Mouse (Mus musculus): ENCODE data around the gene Tet3. TPM values are rescaled to one million over a fixed set of nuclear protein-coding genes. Genes with fewer than 3 reads are reported as not detected.

Tet3 gene
- polyA plus RNA-seq, 1 experiment: 21.1 TPM

- no peak for DNase-seq (ENCODE audit: low read depth in 1 of 2, low spot score in 2 of 2)
- peak overlapping the region; percentile 94; the same call in 1 of the 2 replicates for H3K4me3 ChIP-seq (ENCODE audit: extremely low read depth, insufficient read depth, insufficient read length)
- H3K27me3 ChIP-seq (ENCODE audit: control insufficient read depth, insufficient read depth, low read length): no peaks in the 10 kb centered on the region
- peaks cover 17% of the 10 kb centered on the region for H3K36me3 ChIP-seq (ENCODE audit: control insufficient read depth, insufficient read depth, low read length)
- WGBS: 30% methylated on average over 6 of the region's 6 CpGs
- H3K4me1 ChIP-seq (ENCODE audit: control insufficient read depth, insufficient read depth, insufficient read length): peaks cover 17% of the 10 kb centered on the region
- H3K27ac ChIP-seq (ENCODE audit: insufficient read depth, low read length): no peak overlapping the region
- no peak for TF ChIP-seq POLR2A (IDR thresholded peaks at IDR 0.05; ENCODE audit: low read depth, low read length)
- no peak for TF ChIP-seq CTCF (IDR thresholded peaks at IDR 0.05; ENCODE audit: extremely low read depth, insufficient read depth, insufficient read length, insufficient replicate concordance)
Observed at GRCm38 (mm10) chr6:83326761-83327160, 132.1 kb downstream of the Tet3 start.

GRCm38 (mm10) chr6:83326394-83326736, 132.5 kb downstream of the Tet3 start:
- Histone ChIP-seq H3K27ac (ENCODE audit: insufficient read depth, low read length) (peak overlapping the region; percentile 97), H3K4me3 (ENCODE audit: extremely low read depth, insufficient read depth, insufficient read length) (peak overlapping the region; percentile 94), H3K4me1 (ENCODE audit: control insufficient read depth, insufficient read depth, insufficient read length) (peaks cover 19% of the 10 kb centered on the region), H3K36me3 (ENCODE audit: control insufficient read depth, insufficient read depth, low read length) (peaks cover 14% of the 10 kb centered on the region), H3K27me3 (ENCODE audit: control insufficient read depth, insufficient read depth, low read length) (no peaks in the 10 kb centered on the region)
- TF ChIP-seq POLR2A (IDR thresholded peaks at IDR 0.05; ENCODE audit: low read depth, low read length): no peak
- TF ChIP-seq CTCF (IDR thresholded peaks at IDR 0.05; ENCODE audit: extremely low read depth, insufficient read depth, insufficient read length, insufficient replicate concordance): no peak
- WGBS: under 1% methylated on average over 6 of the region's 6 CpGs
- no peak for DNase-seq (ENCODE audit: low read depth in 1 of 2, low spot score in 2 of 2)

- Histone ChIP-seq H3K27me3 (ENCODE audit: control insufficient read depth, insufficient read depth, low read length) (no peaks in the 10 kb centered on the region), H3K4me3 (ENCODE audit: extremely low read depth, insufficient read depth, insufficient read length) (peak within 1 kb of the TSS; percentile 94), H3K4me1 (ENCODE audit: control insufficient read depth, insufficient read depth, insufficient read length) (peaks cover 23% of the 10 kb centered on the region), H3K27ac (ENCODE audit: insufficient read depth, low read length) (peak within 1 kb of the TSS; percentile 97), H3K36me3 (ENCODE audit: control insufficient read depth, insufficient read depth, low read length) (peaks cover 11% of the 10 kb centered on the region)
- peak; percentile 92 to 94 for DNase-seq (ENCODE audit: low read depth in 1 of 2, low spot score in 2 of 2)
- TF ChIP-seq CTCF (IDR thresholded peaks at IDR 0.05; ENCODE audit: extremely low read depth, insufficient read depth, insufficient read length, insufficient replicate concordance) (no peak), POLR2A (IDR thresholded peaks at IDR 0.05; ENCODE audit: low read depth, low read length) (peak; percentile 93)
- WGBS: under 1% methylated on average over 63 of the region's 65 CpGs
Observed at GRCm38 (mm10) chr6:83325525-83326393, 133.1 kb downstream of the Tet3 start, which contains the start of the genes Mthfd2 and Mob1a. Gene Mthfd2 (minus strand): TSS chr6:83325908. Gene Mob1a (plus strand): TSS chr6:83326016.

GRCm38 (mm10) chr6:83323652-83324419, 135.0 kb downstream of the Tet3 start:
- Histone ChIP-seq H3K27ac (ENCODE audit: insufficient read depth, low read length) (peak overlapping the region; percentile 68), H3K4me3 (ENCODE audit: extremely low read depth, insufficient read depth, insufficient read length) (no peak overlapping the region), H3K4me1 (ENCODE audit: control insufficient read depth, insufficient read depth, insufficient read length) (peaks cover 23% of the 10 kb centered on the region), H3K36me3 (ENCODE audit: control insufficient read depth, insufficient read depth, low read length) (no peaks in the 10 kb centered on the region; the same call in 1 of the 2 replicates), H3K27me3 (ENCODE audit: control insufficient read depth, insufficient read depth, low read length) (no peaks in the 10 kb centered on the region)
- no peak for DNase-seq (ENCODE audit: low read depth in 1 of 2, low spot score in 2 of 2)
- TF ChIP-seq POLR2A (IDR thresholded peaks at IDR 0.05; ENCODE audit: low read depth, low read length) (no peak), CTCF (IDR thresholded peaks at IDR 0.05; ENCODE audit: extremely low read depth, insufficient read depth, insufficient read length, insufficient replicate concordance) (no peak)
- 50% methylated on average over 8 of the region's 8 CpGs for WGBS

GRCm38 (mm10) chr6:83322794-83323193, 136.1 kb downstream of the Tet3 start:
- 61% methylated on average over 2 of the region's 2 CpGs for WGBS
- Histone ChIP-seq H3K4me3 (ENCODE audit: extremely low read depth, insufficient read depth, insufficient read length) (no peak overlapping the region), H3K4me1 (ENCODE audit: control insufficient read depth, insufficient read depth, insufficient read length) (peaks cover 23% of the 10 kb centered on the region), H3K27ac (ENCODE audit: insufficient read depth, low read length) (no peak overlapping the region), H3K27me3 (ENCODE audit: control insufficient read depth, insufficient read depth, low read length) (no peaks in the 10 kb centered on the region), H3K36me3 (ENCODE audit: control insufficient read depth, insufficient read depth, low read length) (no peaks in the 10 kb centered on the region)
- TF ChIP-seq CTCF (IDR thresholded peaks at IDR 0.05; ENCODE audit: extremely low read depth, insufficient read depth, insufficient read length, insufficient replicate concordance): no peak
- no peak for TF ChIP-seq POLR2A (IDR thresholded peaks at IDR 0.05; ENCODE audit: low read depth, low read length)
- no peak for DNase-seq (ENCODE audit: low read depth in 1 of 2, low spot score in 2 of 2)

GRCm38 (mm10) chr6:83321927-83322326, 137.0 kb downstream of the Tet3 start:
- DNase-seq (ENCODE audit: low read depth in 1 of 2, low spot score in 2 of 2): peak in 1 of 2 experiments; percentile 33
- no peaks in the 10 kb centered on the region for H3K27me3 ChIP-seq (ENCODE audit: control insufficient read depth, insufficient read depth, low read length)
- H3K27ac ChIP-seq (ENCODE audit: insufficient read depth, low read length): peak overlapping the region; percentile 42; the same call in 1 of the 2 replicates
- WGBS: 33% methylated on average over 1 of the region's 1 CpGs
- H3K4me1 ChIP-seq (ENCODE audit: control insufficient read depth, insufficient read depth, insufficient read length): peaks cover 22% of the 10 kb centered on the region
- no peaks in the 10 kb centered on the region for H3K36me3 ChIP-seq (ENCODE audit: control insufficient read depth, insufficient read depth, low read length)
- TF ChIP-seq POLR2A (IDR thresholded peaks at IDR 0.05; ENCODE audit: low read depth, low read length): no peak
- no peak for TF ChIP-seq CTCF (IDR thresholded peaks at IDR 0.05; ENCODE audit: extremely low read depth, insufficient read depth, insufficient read length, insufficient replicate concordance)
- no peak overlapping the region for H3K4me3 ChIP-seq (ENCODE audit: extremely low read depth, insufficient read depth, insufficient read length)
